Comparison of ENCODE assay signal across 17 mouse cellular contexts in genomic region chr9:51636559-51637127, GRCm38 (mm10).
DNase-seq lines count a peak whose midpoint lies in the region; ATAC-seq and TF ChIP-seq lines count a peak whose summit lies in the region.
"Had no signal": no experiment of that assay in that cellular context is flagged by ENCODE, and none has a peak within 500 bp of the region (broad histone marks: within the 10 kb centered on the region; RNA-seq: fewer than 3 reads in every experiment).

No protein-coding gene starts in this region.

- TF ChIP-seq CTCF in layer of hippocampus, adult 2 months (conservative IDR thresholded peaks at IDR 0.05) = no peak

- H3K4me3 ChIP-seq in layer of hippocampus, adult 2 months = no peak overlapping the region
- no peak overlapping the region for H3K4me3 ChIP-seq in hindbrain, embryonic 12.5 days
- no peak overlapping the region for H3K4me3 ChIP-seq in hindbrain, embryonic 16.5 days (ENCODE audit: low read length)
- H3K4me3 ChIP-seq in neural tube, embryonic 13.5 days = no peak overlapping the region
- H3K4me3 ChIP-seq in liver, embryonic 12.5 days = no peak overlapping the region
- H3K4me3 ChIP-seq: gastrocnemius, adult 2 months had no signal

- H3K9ac ChIP-seq in hindbrain, embryonic 12.5 days = no peak overlapping the region
- H3K9ac ChIP-seq in hindbrain, embryonic 16.5 days (ENCODE audit: low read depth, low read length) = no peak overlapping the region
- no peak overlapping the region; the same call in 1 of the 2 replicates for H3K9ac ChIP-seq in neural tube, embryonic 13.5 days
- no peak overlapping the region for H3K9ac ChIP-seq in liver, embryonic 12.5 days
- H3K9ac ChIP-seq: liver, postnatal 0 days had no signal

- no peaks in the 10 kb centered on the region for H3K36me3 ChIP-seq in hindbrain, embryonic 12.5 days
- H3K36me3 ChIP-seq in hindbrain, embryonic 16.5 days (ENCODE audit: control insufficient read depth, insufficient read depth, low read length) = no peaks in the 10 kb centered on the region
- H3K36me3 ChIP-seq in neural tube, embryonic 13.5 days = no peaks in the 10 kb centered on the region
- H3K36me3 ChIP-seq in liver, embryonic 12.5 days = no peaks in the 10 kb centered on the region

- ATAC-seq in hindbrain, embryonic 12.5 days (ENCODE audit: low FRiP score) = peak; percentile 68
- ATAC-seq in hindbrain, embryonic 16.5 days = peak; percentile 77
- ATAC-seq in neural tube, embryonic 13.5 days (ENCODE audit: low read depth) = peak; percentile 75
- ATAC-seq in liver, embryonic 12.5 days = no peak
- ATAC-seq: liver, postnatal 0 days had no signal

- no peaks in the 10 kb centered on the region for H3K9me3 ChIP-seq in hindbrain, embryonic 12.5 days (replicated peaks)
- no peaks in the 10 kb centered on the region for H3K9me3 ChIP-seq in hindbrain, embryonic 16.5 days (ENCODE audit: control insufficient read depth, low read length)
- H3K9me3 ChIP-seq in neural tube, embryonic 13.5 days = no peaks in the 10 kb centered on the region
- H3K9me3 ChIP-seq in liver, embryonic 12.5 days (replicated peaks) = no peaks in the 10 kb centered on the region

- DNase-seq in layer of hippocampus, adult 2 months (ENCODE audit: low spot score in 2 of 2) = no peak
- DNase-seq in layer of hippocampus, adult 18-20 months (ENCODE audit: low spot score in 2 of 2) = no peak
- no peak for DNase-seq in ovary, postnatal 36 days (ENCODE audit: low spot score)
- DNase-seq: adrenal gland, adult 2 months; cerebellum, adult 8-10 months; gastrocnemius, adult 2 months; kidney, adult 11 months; liver; liver, postnatal 0 days; lung, postnatal 10 days; right cerebral cortex, adult 18-20 months; thymus, postnatal 25 days had no signal

- H3K4me2 ChIP-seq in hindbrain, embryonic 12.5 days (replicated peaks) = no peak overlapping the region
- H3K4me2 ChIP-seq in hindbrain, embryonic 16.5 days (ENCODE audit: low read length) = no peak overlapping the region
- no peak overlapping the region for H3K4me2 ChIP-seq in neural tube, embryonic 13.5 days
- no peak overlapping the region for H3K4me2 ChIP-seq in liver, embryonic 12.5 days

- H3K4me1 ChIP-seq in hindbrain, embryonic 12.5 days = no peaks in the 10 kb centered on the region
- peaks cover 6% of the 10 kb centered on the region for H3K4me1 ChIP-seq in hindbrain, embryonic 16.5 days (ENCODE audit: control insufficient read depth, insufficient read depth, low read depth, low read length)
- peaks cover 22% of the 10 kb centered on the region for H3K4me1 ChIP-seq in neural tube, embryonic 13.5 days (replicated peaks)
- no peaks in the 10 kb centered on the region for H3K4me1 ChIP-seq in liver, embryonic 12.5 days

- H3K27me3 ChIP-seq in hindbrain, embryonic 12.5 days = no peaks in the 10 kb centered on the region
- no peaks in the 10 kb centered on the region for H3K27me3 ChIP-seq in hindbrain, embryonic 16.5 days (replicated peaks; ENCODE audit: control insufficient read depth, insufficient read depth, low read length)
- no peaks in the 10 kb centered on the region for H3K27me3 ChIP-seq in neural tube, embryonic 13.5 days
- no peaks in the 10 kb centered on the region for H3K27me3 ChIP-seq in liver, embryonic 12.5 days (replicated peaks)

- WGBS in hindbrain, embryonic 12.5 days = 79% methylated on average over 1 of the region's 1 CpGs
- 69% methylated on average over 1 of the region's 1 CpGs for whole genome bisulfite sequencing in hindbrain, embryonic 16.5 days
- WGBS in neural tube, embryonic 13.5 days = 39% methylated on average over 1 of the region's 1 CpGs
- 47% methylated on average over 1 of the region's 1 CpGs for WGBS in liver, embryonic 12.5 days (ENCODE audit: insufficient replicate concordance)

- peak overlapping the region; percentile 59 for H3K27ac ChIP-seq in layer of hippocampus, adult 2 months
- peak overlapping the region; percentile 52 for H3K27ac ChIP-seq in hindbrain, embryonic 12.5 days
- peak overlapping the region; percentile 68 for H3K27ac ChIP-seq in hindbrain, embryonic 16.5 days (ENCODE audit: low read depth, low read length)
- H3K27ac ChIP-seq in neural tube, embryonic 13.5 days (replicated peaks) = peak overlapping the region; percentile 87
- H3K27ac ChIP-seq in liver, embryonic 12.5 days = no peak overlapping the region
- H3K27ac ChIP-seq: gastrocnemius, adult 2 months; kidney, postnatal 0 days had no signal
